Mouse (Mus musculus): ENCODE measurements at regions not wholly inside any gene's neighbourhood (a gene's known extent, or its start where the extent isn't known, plus 50 kb on each side); places are given as distances from the start of the nearest gene placed in this dataset.

DNA sequence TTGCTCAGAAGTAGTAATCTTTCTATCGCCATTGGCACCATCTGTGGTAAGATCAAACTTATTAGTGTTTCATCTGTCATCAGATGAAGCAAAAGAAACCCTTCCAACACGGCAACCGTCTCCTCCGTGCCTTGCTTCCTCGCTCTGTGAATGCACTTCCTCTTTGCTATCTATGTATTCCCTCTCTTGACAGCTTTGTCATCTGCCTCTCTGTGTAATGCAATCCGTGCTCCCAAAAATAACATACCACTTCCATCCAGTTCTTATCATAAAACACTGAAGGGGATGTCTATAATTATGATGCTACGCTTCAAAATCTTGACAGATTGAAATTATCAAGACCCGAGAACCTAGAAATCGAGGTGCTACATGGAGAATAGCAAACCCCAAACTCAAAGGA lies 123.2 kb downstream of the Cartpt start:
- H3K4me3 ChIP-seq (replicated peaks; ENCODE audit: low read length): no peak overlapping the region
- H3K4me1 ChIP-seq (ENCODE audit: control insufficient read depth, insufficient read depth, low read length): peaks cover 17% of the 10 kb centered on the region
- H3K9me3 ChIP-seq (ENCODE audit: control insufficient read depth, low read length): no peaks in the 10 kb centered on the region
- TF ChIP-seq POLR2A (IDR thresholded peaks at IDR 0.05; ENCODE audit: borderline replicate concordance, extremely low read depth, insufficient read depth, insufficient read length): no peak
- DNase-seq (ENCODE audit: low spot score) (no peak), ATAC-seq (ENCODE audit: low FRiP score, low read depth) (no peak)
- no peak overlapping the region for H3K4me2 ChIP-seq (replicated peaks; ENCODE audit: low read depth, low read length, severe bottlenecking)
- no peak overlapping the region for H3K27ac ChIP-seq (replicated peaks; ENCODE audit: low read depth, low read length)
- H3K9ac ChIP-seq (ENCODE audit: low read depth, low read length, severe bottlenecking): no peak overlapping the region
- H3K36me3 ChIP-seq (ENCODE audit: control insufficient read depth, insufficient read depth, low read length): no peaks in the 10 kb centered on the region
- no peaks in the 10 kb centered on the region for H3K27me3 ChIP-seq (ENCODE audit: control insufficient read depth, insufficient read depth, low read length)
- 86% methylated on average over 9 of the region's 9 CpGs for WGBS

DNA sequence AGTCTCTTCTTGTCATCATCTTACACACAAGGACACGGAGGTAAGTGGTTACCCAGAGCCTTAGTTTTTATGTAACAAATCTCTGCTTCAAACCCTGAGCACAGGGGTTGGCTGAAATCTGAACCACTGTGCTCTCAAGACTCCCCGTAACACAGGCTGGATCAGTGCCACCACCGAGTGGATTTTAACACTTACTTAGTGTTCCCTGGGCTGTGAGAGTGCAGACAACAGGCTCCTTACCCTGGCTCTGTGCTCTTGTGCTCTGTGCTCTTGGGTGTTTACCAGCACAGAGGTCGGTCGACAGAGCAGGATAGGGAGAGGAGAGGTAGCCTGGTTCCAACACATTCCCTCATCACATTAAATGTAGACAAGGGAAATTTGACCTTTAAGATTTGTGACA lies 134.9 kb downstream of the Cartpt start:
- no peak overlapping the region for H3K4me3 ChIP-seq (replicated peaks; ENCODE audit: low read length)
- 12% methylated on average over 5 of the region's 5 CpGs for WGBS
- no peaks in the 10 kb centered on the region for H3K27me3 ChIP-seq (ENCODE audit: control insufficient read depth, insufficient read depth, low read length)
- peaks cover 39% of the 10 kb centered on the region for H3K4me1 ChIP-seq (ENCODE audit: control insufficient read depth, insufficient read depth, low read length)
- no peak overlapping the region for H3K4me2 ChIP-seq (replicated peaks; ENCODE audit: low read depth, low read length, severe bottlenecking)
- peak overlapping the region; percentile 44 for H3K27ac ChIP-seq (replicated peaks; ENCODE audit: low read depth, low read length)
- peak; percentile 80 for ATAC-seq (ENCODE audit: low FRiP score, low read depth)
- DNase-seq (ENCODE audit: low spot score): peak; percentile 78
- no peaks in the 10 kb centered on the region for H3K36me3 ChIP-seq (ENCODE audit: control insufficient read depth, insufficient read depth, low read length)
- no peak overlapping the region for H3K9ac ChIP-seq (ENCODE audit: low read depth, low read length, severe bottlenecking)
- TF ChIP-seq POLR2A (IDR thresholded peaks at IDR 0.05; ENCODE audit: borderline replicate concordance, extremely low read depth, insufficient read depth, insufficient read length): no peak
- H3K9me3 ChIP-seq (ENCODE audit: control insufficient read depth, low read length): no peaks in the 10 kb centered on the region

- Histone ChIP-seq H3K27ac (replicated peaks; ENCODE audit: low read depth, low read length) (no peak overlapping the region), H3K36me3 (ENCODE audit: control insufficient read depth, insufficient read depth, low read length) (no peaks in the 10 kb centered on the region), H3K4me3 (replicated peaks; ENCODE audit: low read length) (no peak overlapping the region), H3K4me1 (ENCODE audit: control insufficient read depth, insufficient read depth, low read length) (peaks cover 39% of the 10 kb centered on the region), H3K27me3 (ENCODE audit: control insufficient read depth, insufficient read depth, low read length) (no peaks in the 10 kb centered on the region), H3K9ac (ENCODE audit: low read depth, low read length, severe bottlenecking) (no peak overlapping the region), H3K4me2 (replicated peaks; ENCODE audit: low read depth, low read length, severe bottlenecking) (no peak overlapping the region), H3K9me3 (ENCODE audit: control insufficient read depth, low read length) (no peaks in the 10 kb centered on the region)
- WGBS: 75% methylated on average over 3 of the region's 3 CpGs
- TF ChIP-seq POLR2A (IDR thresholded peaks at IDR 0.05; ENCODE audit: borderline replicate concordance, extremely low read depth, insufficient read depth, insufficient read length): no peak
- ATAC-seq (ENCODE audit: low FRiP score, low read depth) (no peak), DNase-seq (ENCODE audit: low spot score) (no peak)
Measured at GRCm38 (mm10) chr13:99764764-99765163, 136.1 kb downstream of the Cartpt start.

GRCm38 (mm10) chr13:99764097-99764714 lies 136.7 kb downstream of the Cartpt start:
- ATAC-seq (ENCODE audit: low FRiP score, low read depth) (no peak), DNase-seq (ENCODE audit: low spot score) (no peak)
- Histone ChIP-seq H3K4me1 (ENCODE audit: control insufficient read depth, insufficient read depth, low read length) (peaks cover 39% of the 10 kb centered on the region), H3K27ac (replicated peaks; ENCODE audit: low read depth, low read length) (no peak overlapping the region; the same call in 1 of the 2 replicates), H3K9ac (ENCODE audit: low read depth, low read length, severe bottlenecking) (no peak overlapping the region), H3K27me3 (ENCODE audit: control insufficient read depth, insufficient read depth, low read length) (no peaks in the 10 kb centered on the region), H3K36me3 (ENCODE audit: control insufficient read depth, insufficient read depth, low read length) (no peaks in the 10 kb centered on the region), H3K9me3 (ENCODE audit: control insufficient read depth, low read length) (no peaks in the 10 kb centered on the region), H3K4me2 (replicated peaks; ENCODE audit: low read depth, low read length, severe bottlenecking) (no peak overlapping the region), H3K4me3 (replicated peaks; ENCODE audit: low read length) (no peak overlapping the region)
- 46% methylated on average over 6 of the region's 6 CpGs for WGBS
- TF ChIP-seq POLR2A (IDR thresholded peaks at IDR 0.05; ENCODE audit: borderline replicate concordance, extremely low read depth, insufficient read depth, insufficient read length): no peak

DNA sequence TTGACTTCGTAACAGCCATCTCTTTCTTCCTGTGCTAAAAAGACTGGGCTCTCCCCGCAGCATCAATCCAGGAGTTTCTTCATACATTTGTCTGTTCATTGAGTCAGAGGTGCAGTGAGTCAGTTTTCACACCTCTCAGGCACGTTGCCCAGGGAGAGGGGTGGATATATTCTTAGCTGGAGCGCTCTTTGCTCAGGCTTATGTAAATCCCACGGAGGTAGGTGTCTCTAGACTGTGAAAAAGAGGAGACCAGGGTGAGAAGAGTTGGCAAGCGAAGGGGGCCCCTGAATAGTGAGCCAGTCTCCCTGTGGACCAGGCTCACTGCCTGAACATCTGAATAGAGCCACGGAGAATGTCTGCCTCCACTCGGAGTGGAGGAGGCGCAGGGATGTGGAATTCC lies 139.0 kb downstream of the Cartpt start:
- H3K4me1 ChIP-seq (ENCODE audit: control insufficient read depth, insufficient read depth, low read length): peaks cover 36% of the 10 kb centered on the region
- TF ChIP-seq POLR2A (IDR thresholded peaks at IDR 0.05; ENCODE audit: borderline replicate concordance, extremely low read depth, insufficient read depth, insufficient read length): no peak
- no peaks in the 10 kb centered on the region for H3K36me3 ChIP-seq (ENCODE audit: control insufficient read depth, insufficient read depth, low read length)
- H3K9me3 ChIP-seq (ENCODE audit: control insufficient read depth, low read length): no peaks in the 10 kb centered on the region
- no peak overlapping the region for H3K4me2 ChIP-seq (replicated peaks; ENCODE audit: low read depth, low read length, severe bottlenecking)
- H3K4me3 ChIP-seq (replicated peaks; ENCODE audit: low read length): no peak overlapping the region
- no peaks in the 10 kb centered on the region for H3K27me3 ChIP-seq (ENCODE audit: control insufficient read depth, insufficient read depth, low read length)
- DNase-seq (ENCODE audit: low spot score) (no peak), ATAC-seq (ENCODE audit: low FRiP score, low read depth) (no peak)
- 61% methylated on average over 9 of the region's 9 CpGs for WGBS
- no peak overlapping the region for H3K9ac ChIP-seq (ENCODE audit: low read depth, low read length, severe bottlenecking)
- no peak overlapping the region for H3K27ac ChIP-seq (replicated peaks; ENCODE audit: low read depth, low read length)

DNA sequence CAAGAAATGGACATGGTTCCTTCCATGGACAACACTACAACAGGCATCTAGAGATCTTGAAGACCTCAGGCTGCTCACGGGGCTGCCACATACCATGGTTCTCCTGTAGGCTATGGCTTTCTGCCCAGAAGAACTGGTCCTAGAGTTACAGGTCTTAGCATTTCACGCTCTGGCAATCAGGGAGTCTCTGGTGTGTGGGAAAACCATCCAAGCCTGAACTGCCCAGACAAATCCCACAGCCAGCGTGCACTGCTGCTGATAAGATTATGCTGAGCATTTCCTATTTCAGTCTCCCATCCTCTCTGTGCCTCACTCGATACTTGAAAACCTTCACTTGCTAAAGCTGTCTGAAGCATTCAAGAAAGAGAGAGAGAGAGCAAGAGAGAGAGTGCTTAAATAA lies 139.5 kb downstream of the Cartpt start:
- no peak for ATAC-seq (ENCODE audit: low FRiP score, low read depth)
- TF ChIP-seq POLR2A (IDR thresholded peaks at IDR 0.05; ENCODE audit: borderline replicate concordance, extremely low read depth, insufficient read depth, insufficient read length): no peak

More for the DNA sequence above, 139.5 kb downstream of the Cartpt start:
- H3K27ac ChIP-seq (replicated peaks; ENCODE audit: low read depth, low read length): no peak overlapping the region
- 66% methylated on average over 4 of the region's 4 CpGs for WGBS
- DNase-seq (ENCODE audit: low spot score): no peak
- no peak overlapping the region for H3K9ac ChIP-seq (ENCODE audit: low read depth, low read length, severe bottlenecking)
- no peaks in the 10 kb centered on the region for H3K27me3 ChIP-seq (ENCODE audit: control insufficient read depth, insufficient read depth, low read length)
- no peak overlapping the region for H3K4me2 ChIP-seq (replicated peaks; ENCODE audit: low read depth, low read length, severe bottlenecking)
- no peaks in the 10 kb centered on the region for H3K9me3 ChIP-seq (ENCODE audit: control insufficient read depth, low read length)
- no peak overlapping the region for H3K4me3 ChIP-seq (replicated peaks; ENCODE audit: low read length)
- peaks cover 32% of the 10 kb centered on the region for H3K4me1 ChIP-seq (ENCODE audit: control insufficient read depth, insufficient read depth, low read length)
- H3K36me3 ChIP-seq (ENCODE audit: control insufficient read depth, insufficient read depth, low read length): no peaks in the 10 kb centered on the region

Measured in limb, embryonic 14.5 days (tissue).